Mouse (Mus musculus) A20 (cell line): ENCODE results near the gene Ccdc69.

Experiments
- DNase-seq: peaks from one replicate; pipeline ENCODE4 v3.0.0-alpha.2; 2011; ENCODE audit warnings: low read depth, low spot score

Gene Ccdc69

DNA sequence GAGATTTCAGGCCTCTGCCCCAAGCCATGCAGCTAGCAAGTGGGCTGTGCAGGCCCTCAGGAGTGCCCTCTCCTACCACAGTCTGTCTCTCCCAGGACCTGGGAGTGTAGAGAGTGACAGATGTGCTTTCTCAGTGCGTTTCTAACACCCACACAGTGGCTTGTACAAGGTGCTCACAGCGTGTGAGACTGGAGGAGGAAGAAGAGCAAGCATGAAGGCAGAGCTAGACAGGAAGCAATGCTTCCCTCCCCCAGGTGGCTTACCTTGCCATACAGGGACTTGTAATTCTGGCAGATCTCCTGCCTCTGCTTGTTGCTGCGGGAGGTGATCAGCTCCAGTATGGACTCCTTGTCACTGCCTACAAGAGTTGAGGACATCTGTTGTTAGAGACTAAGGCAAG lies 66.5 kb downstream of the Ccdc69 start:
- no peak for DNase-seq

DNA sequence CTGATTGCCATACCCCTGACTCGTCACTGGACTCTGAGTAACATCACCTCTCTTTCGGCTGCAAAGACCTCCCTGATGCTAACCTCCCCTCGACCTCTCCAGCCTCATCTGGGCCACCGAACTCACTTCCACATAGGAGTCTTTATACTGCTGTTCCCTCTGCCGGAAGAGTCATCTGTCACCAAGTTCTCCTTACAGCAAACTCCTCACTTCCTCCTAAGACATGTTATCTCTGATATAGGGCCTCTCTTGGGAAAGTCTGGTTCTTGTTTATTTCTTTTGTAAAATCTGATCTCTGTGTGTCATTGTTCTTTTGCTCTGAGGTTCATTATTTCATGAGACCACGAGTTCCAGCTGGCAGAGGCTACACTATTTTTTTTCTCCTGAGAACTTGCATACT lies 69.7 kb downstream of the Ccdc69 start:
- no peak for DNase-seq

- no peak for DNase-seq
Measured at GRCm38 (mm10) chr11:55005684-55006083, 72.2 kb downstream of the Ccdc69 start.

DNA sequence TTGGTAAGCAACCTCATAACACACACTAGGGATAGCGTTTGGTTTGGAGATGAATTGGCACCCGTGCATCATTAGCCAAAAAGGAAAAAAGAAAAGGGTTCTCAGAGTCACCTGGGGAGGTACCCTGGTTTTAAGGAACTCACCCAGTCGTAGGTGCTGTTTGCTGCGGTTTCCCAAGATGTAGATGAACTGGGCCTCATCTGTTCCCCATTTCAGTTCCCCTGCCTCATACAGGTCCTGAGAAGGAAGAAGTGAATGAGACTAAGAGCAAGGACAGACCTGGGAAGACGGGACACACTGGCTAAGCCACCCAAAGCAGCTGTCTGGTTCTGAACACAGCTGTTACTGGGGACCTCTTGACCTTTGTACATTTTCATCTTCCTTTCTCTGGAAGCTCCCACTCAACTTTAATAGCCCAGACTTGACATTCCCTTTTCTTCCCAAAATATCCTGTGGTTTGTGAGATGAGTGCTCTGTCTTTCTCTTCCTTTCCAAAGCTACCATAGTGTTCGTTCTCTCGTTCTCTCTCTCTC lies 72.9 kb downstream of the Ccdc69 start:
- no peak for DNase-seq
